Mouse (Mus musculus) liver, adult 2 months (tissue): ENCODE data around the gene Klhl29. TPM values are rescaled to one million over a fixed set of nuclear protein-coding genes. Genes with fewer than 3 reads are reported as not detected.

ENCODE experiments used
- DNase-seq: peaks from one replicate; pipeline ENCODE4 v3.0.0-alpha.2; 2011; ENCODE audit warnings: low read depth, low spot score; ENCODE audit errors: extremely low read depth
- H3K27ac ChIP-seq: fragments of 200-500 bp; replicated peaks from 2 replicates; pipeline ENCODE4 v1.5.1; 2012; ENCODE audit warnings: low read depth, mild to moderate bottlenecking, control low read depth, inconsistent platforms, low read length; ENCODE audit not compliant: insufficient read depth
- H3K27me3 ChIP-seq: fragments of 200-500 bp; 2 replicates; pipeline ENCODE4 v1.6.1; 2012; ENCODE audit warnings: mild to moderate bottlenecking, moderate library complexity, low read length, inconsistent platforms; ENCODE audit not compliant: control insufficient read depth, insufficient read depth
- H3K36me3 ChIP-seq: fragments of 200-500 bp; 2 replicates; pipeline ENCODE4 v1.6.1; 2012; ENCODE audit warnings: low read length, inconsistent platforms; ENCODE audit not compliant: control insufficient read depth, insufficient read depth
- H3K4me1 ChIP-seq: fragments of 200-500 bp; 2 replicates; pipeline ENCODE4 v1.6.1; 2011; ENCODE audit warnings: low read length; ENCODE audit not compliant: control insufficient read depth, insufficient read depth
- H3K4me3 ChIP-seq: fragments of 200-500 bp; 2 replicates; pipeline ENCODE4 v1.5.1; 2011; ENCODE audit warnings: low read depth, mild to moderate bottlenecking, control low read depth, low read length, moderate library complexity; ENCODE audit not compliant: insufficient read depth
- H3K79me2 ChIP-seq: fragments of 200-500 bp; 2 replicates; pipeline ENCODE4 v1.6.1; 2012; ENCODE audit warnings: inconsistent platforms, mild to moderate bottlenecking, low read length, moderate library complexity; ENCODE audit not compliant: control insufficient read depth, insufficient read depth
- H3K9ac ChIP-seq: fragments of 200-500 bp; 2 replicates; pipeline ENCODE4 v1.6.1; 2012; ENCODE audit warnings: low read depth, mild to moderate bottlenecking, control low read depth, inconsistent platforms, low read length
- CTCF ChIP-seq: fragments of 200-500 bp; IDR thresholded peaks from 2 replicates; pipeline ENCODE4 v1.5.1; 2011; ENCODE audit warnings: low read depth, low read length, control low read depth
- POLR2A ChIP-seq: fragments of 200-500 bp; IDR thresholded peaks from 2 replicates; pipeline ENCODE4 v1.6.1; 2011; ENCODE audit warnings: low read length, control low read depth; ENCODE audit not compliant: insufficient read depth; ENCODE audit errors: extremely low read depth
- WGBS: fragments of 180-500 bp; shearing (Covaris S2); methylation state at CpG from one replicate; pipeline ENCODE4 v1.1.7; 2018; 5-methylcytosine and 5-hydroxymethylcytosine counted together
- polyA plus RNA-seq: library from polyadenylated mRNA; depleted of rRNA; stranded (reverse); fragments of >200 nt; gene quantifications from 2 replicates; pipeline ENCODE4 v1.2.3, GENCODE M21; 2012
- total RNA-seq: library from RNA; depleted of rRNA; stranded (reverse); fragments of >200 nt; gene quantifications from 2 replicates; pipeline ENCODE4 v1.2.3, GENCODE M21; 2014

The Klhl29 gene
- total and polyA plus RNA-seq, 2 experiments = under 0.01 to 0.10 TPM

DNA sequence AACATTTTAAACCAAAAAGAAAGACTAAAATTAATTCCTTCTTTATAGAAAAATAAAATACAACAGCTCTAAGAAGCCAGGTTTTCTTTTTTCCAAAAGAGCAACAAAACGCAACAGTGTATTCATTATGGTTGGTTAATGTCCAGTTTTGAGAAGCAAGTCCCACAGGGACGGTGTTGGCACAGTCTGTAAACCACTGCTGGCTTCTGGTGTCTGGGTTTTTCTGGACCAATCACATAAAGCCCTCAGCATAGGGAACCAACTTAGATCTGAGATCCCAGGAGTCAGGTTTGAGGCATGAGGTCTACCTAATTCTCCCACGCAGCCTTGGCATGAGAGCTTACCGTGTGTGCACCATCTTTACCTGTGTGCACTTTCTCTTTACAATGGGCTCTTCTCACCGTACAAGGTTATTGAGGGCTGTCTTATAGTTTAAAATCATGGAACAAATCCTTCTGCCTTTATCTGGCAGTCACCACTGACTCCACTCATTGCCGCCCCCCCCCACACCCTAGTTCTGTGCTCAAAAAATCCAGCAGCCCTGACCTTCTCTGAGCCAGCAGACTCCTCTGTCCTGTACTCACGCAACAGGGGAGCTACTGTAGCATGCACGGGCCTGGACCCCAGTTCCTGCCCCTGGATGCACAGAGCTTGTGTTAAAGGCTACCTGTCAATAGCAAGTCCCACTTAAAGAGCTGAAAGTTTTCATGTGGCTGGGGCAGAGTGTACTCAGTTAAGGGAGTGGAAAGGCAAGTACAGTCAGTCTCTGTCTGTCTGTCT, 132.7 kb downstream of the Klhl29 start:
- Histone ChIP-seq H3K79me2 (no peaks in the 10 kb centered on the region), H3K4me3 (no peak overlapping the region), H3K27me3 (no peaks in the 10 kb centered on the region), H3K36me3 (no peaks in the 10 kb centered on the region), H3K27ac (no peak overlapping the region), H3K9ac (no peak overlapping the region), H3K4me1 (no peaks in the 10 kb centered on the region)
- no peak for DNase-seq
- 85% methylated on average over 8 of the region's 8 CpGs for WGBS
- TF ChIP-seq POLR2A (no peak), CTCF (no peak)

DNA sequence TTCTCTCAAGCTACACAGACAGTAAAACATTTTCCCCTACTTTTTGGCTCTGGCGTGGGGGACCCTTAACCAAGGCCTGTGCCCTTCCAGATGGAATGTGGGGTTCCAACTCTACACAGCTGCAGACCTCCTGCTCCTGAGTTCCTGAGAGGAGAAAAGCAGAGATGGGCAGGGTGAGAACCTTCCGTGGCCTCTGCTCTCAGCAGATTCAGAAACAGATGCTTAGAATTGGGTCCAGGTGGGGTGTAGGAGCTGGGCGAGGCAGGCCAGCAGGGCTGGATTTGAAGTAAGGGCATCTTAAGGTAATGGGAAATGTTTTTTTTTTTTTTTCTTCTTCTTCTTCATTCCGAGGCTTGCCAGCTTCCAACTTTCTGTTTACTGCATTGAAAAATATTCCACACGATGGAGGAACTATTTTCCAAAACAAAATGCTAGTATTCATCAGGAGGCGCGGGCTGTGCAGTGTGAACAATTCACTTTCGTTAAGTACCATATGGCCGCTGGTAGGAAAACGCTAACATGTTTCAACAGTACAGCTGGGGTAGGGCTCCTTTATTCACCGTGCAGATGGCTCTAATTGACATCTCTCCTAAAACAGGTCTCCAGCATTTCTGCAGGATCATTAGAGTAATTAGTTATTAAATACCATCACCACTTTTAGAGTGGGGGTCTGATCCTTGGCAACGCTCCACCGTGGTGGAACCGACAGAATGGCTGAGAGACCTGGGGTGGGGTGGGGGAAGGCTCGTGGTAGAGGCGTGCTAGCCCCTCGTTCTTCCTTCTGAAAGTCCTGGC, 135.8 kb downstream of the Klhl29 start:
- Histone ChIP-seq H3K36me3 (no peaks in the 10 kb centered on the region), H3K4me1 (no peaks in the 10 kb centered on the region), H3K4me3 (no peak overlapping the region), H3K27me3 (no peaks in the 10 kb centered on the region), H3K79me2 (no peaks in the 10 kb centered on the region), H3K27ac (no peak overlapping the region), H3K9ac (no peak overlapping the region)
- TF ChIP-seq CTCF (no peak), POLR2A (no peak)
- WGBS = 88% methylated on average over 17 of the region's 17 CpGs
- DNase-seq = no peak

DNA sequence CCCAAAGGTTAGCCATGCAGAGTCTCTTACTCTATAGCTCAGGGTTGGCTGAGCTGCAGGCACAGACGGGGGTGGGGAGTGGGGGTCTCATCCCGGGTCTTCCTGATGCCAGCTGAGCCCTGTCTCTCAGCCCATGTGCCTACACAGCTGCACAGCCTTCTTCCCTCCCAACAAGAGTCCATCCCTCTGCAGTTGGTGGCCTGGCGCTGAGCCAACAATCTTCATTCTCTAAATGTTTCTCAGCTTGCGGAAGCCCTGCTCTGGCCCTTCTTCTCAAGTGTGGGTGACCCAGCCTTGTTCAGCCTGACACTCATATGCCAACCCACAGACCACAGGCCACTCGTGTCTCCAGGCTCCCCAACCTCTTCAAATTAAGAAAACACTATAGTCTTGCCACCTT, 138.4 kb downstream of the Klhl29 start:
- Histone ChIP-seq H3K36me3 (no peaks in the 10 kb centered on the region), H3K79me2 (no peaks in the 10 kb centered on the region), H3K4me1 (no peaks in the 10 kb centered on the region), H3K27me3 (no peaks in the 10 kb centered on the region), H3K27ac (no peak overlapping the region), H3K4me3 (no peak overlapping the region), H3K9ac (no peak overlapping the region)
- DNase-seq = no peak
- WGBS = 77% methylated on average over 5 of the region's 5 CpGs
- no peak for TF ChIP-seq POLR2A
- no peak for TF ChIP-seq CTCF

DNA sequence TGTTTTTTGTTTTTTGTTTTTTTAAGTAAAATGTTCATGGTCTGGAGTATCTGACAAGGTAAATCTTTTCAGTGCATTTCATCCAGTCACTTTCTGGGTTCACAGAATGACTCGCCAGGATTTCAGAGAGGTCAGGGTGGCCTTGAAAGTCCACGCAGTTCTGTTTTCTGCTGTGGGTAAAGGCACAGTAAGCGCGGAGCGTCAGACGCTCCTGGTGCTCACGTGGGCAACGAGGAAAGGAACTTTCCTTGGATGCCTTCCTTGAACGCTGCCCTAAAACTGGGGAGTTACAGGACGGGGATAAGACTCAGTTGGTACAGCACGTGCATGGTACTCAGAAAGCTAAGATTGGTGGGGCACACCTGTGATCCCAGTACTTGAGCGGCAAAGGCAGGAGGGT, 139.9 kb downstream of the Klhl29 start:
- DNase-seq = no peak
- Histone ChIP-seq H3K79me2 (no peaks in the 10 kb centered on the region), H3K27ac (no peak overlapping the region), H3K9ac (no peak overlapping the region), H3K27me3 (no peaks in the 10 kb centered on the region), H3K4me1 (no peaks in the 10 kb centered on the region), H3K4me3 (no peak overlapping the region), H3K36me3 (no peaks in the 10 kb centered on the region)
- TF ChIP-seq POLR2A = no peak
- no peak for TF ChIP-seq CTCF
- 80% methylated on average over 12 of the region's 12 CpGs for WGBS

DNA sequence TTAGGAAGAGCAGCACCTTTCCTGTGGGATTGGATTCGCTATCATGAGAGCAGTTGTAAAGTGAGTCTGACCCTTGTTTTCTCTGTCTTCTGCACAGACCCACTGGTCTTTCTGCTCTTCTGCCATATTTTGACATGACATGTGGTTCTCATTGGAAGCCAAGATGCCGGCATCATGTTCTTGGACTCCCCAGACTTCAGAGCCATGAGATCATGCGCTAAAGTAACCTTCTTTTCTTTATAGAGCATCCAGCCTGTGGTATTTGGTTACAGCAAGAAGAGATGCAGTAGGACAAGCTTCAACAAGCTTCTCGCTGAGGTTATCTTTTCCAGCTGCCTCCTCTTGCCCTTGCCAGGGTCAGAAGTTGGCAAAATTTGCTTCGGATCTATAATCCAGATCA, 145.0 kb downstream of the Klhl29 start:
- Histone ChIP-seq H3K27me3 (no peaks in the 10 kb centered on the region), H3K36me3 (no peaks in the 10 kb centered on the region), H3K4me3 (no peak overlapping the region), H3K4me1 (no peaks in the 10 kb centered on the region), H3K79me2 (no peaks in the 10 kb centered on the region), H3K9ac (no peak overlapping the region), H3K27ac (no peak overlapping the region)
- no peak for DNase-seq
- 90% methylated on average over 5 of the region's 5 CpGs for WGBS
- TF ChIP-seq CTCF (no peak), POLR2A (no peak)
